Mouse (Mus musculus) forebrain, embryonic 13.5 days (tissue): ENCODE measurements around the gene Trpv4. TPM values are rescaled to one million over a fixed set of nuclear protein-coding genes. Genes with fewer than 3 reads are reported as not detected.

ENCODE experiments used
- ATAC-seq: fragments of 200-750 bp; cut with Nextera tagmentation; 2 replicates; pipeline ENCODE4 v1.8.0; 2017
- H3K27ac ChIP-seq: fragments of 300-500 bp; sonication (generic); 2 replicates; pipeline ENCODE4 v1.5.1; 2015; ENCODE audit warnings: inconsistent platforms, mild to moderate bottlenecking, moderate library complexity
- H3K27me3 ChIP-seq: fragments of 300-500 bp; sonication (generic); 2 replicates; pipeline ENCODE4 v1.6.1; 2015; ENCODE audit warnings: mild to moderate bottlenecking, inconsistent platforms
- H3K36me3 ChIP-seq: fragments of 300-500 bp; sonication (generic); 2 replicates; pipeline ENCODE4 v1.6.1; 2015; ENCODE audit warnings: mild to moderate bottlenecking, inconsistent platforms; ENCODE audit not compliant: poor library complexity, severe bottlenecking
- H3K4me1 ChIP-seq: fragments of 300-500 bp; sonication (generic); 2 replicates; pipeline ENCODE4 v1.6.1; 2015; ENCODE audit warnings: inconsistent platforms
- H3K4me2 ChIP-seq: fragments of 300-500 bp; sonication (generic); 2 replicates; pipeline ENCODE4 v1.6.1; 2015; ENCODE audit warnings: inconsistent platforms, mild to moderate bottlenecking, moderate library complexity
- H3K4me3 ChIP-seq: fragments of 300-500 bp; sonication (generic); 2 replicates; pipeline ENCODE4 v1.5.1; 2015; ENCODE audit warnings: mild to moderate bottlenecking, inconsistent platforms
- H3K9ac ChIP-seq: fragments of 300-500 bp; sonication (generic); 2 replicates; pipeline ENCODE4 v1.6.1; 2015; ENCODE audit warnings: mild to moderate bottlenecking, inconsistent platforms
- H3K9me3 ChIP-seq: fragments of 300-500 bp; sonication (generic); replicated peaks from 2 replicates; pipeline ENCODE4 v1.6.1; 2016; ENCODE audit warnings: inconsistent platforms
- WGBS: fragments of 180-500 bp; shearing (Covaris S2); methylation state at CpG from one replicate; pipeline ENCODE4 v1.1.7; 2015; 5-methylcytosine and 5-hydroxymethylcytosine counted together
- polyA plus RNA-seq: library from polyadenylated mRNA; unstranded; fragments of >200 nt; fragmentation: Nextera tagmentation; extraction: Ambion mirVana; gene quantifications from 2 replicates; pipeline ENCODE4 v1.2.1, GENCODE M21; 2015

The Trpv4 gene
- polyA plus RNA-seq, 1 experiment from 2014 or later: 0.39 TPM

DNA sequence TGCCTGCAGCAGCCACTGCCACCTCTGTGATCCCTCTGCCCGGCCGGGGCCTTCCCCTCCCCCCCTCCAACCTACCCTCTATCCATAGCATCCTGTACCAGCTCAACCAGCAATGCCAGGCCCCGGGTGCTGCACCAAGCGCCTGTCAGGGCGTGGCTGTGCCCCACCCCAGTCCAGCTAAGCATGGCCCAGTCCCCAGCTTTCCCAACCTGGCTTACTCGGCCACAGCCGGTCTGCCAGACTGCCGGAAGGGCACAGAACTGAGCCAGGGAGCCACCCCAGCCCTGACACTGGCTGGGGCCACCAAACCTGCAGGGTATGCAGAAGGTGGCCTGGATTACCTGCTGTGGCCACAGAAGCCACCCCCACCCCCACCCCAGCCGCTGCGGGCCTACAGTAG lies 47.0 kb downstream of the Trpv4 start:
- peaks cover 11% of the 10 kb centered on the region; the same call in 1 of the 2 replicates for H3K36me3 ChIP-seq
- H3K27me3 ChIP-seq: peaks cover 24% of the 10 kb centered on the region
- 92% methylated on average over 9 of the region's 10 CpGs for WGBS
- no peak overlapping the region for H3K4me2 ChIP-seq
- no peak overlapping the region for H3K27ac ChIP-seq
- H3K4me3 ChIP-seq: no peak overlapping the region
- no peaks in the 10 kb centered on the region for H3K9me3 ChIP-seq
- peaks cover 39% of the 10 kb centered on the region for H3K4me1 ChIP-seq
- no peak for ATAC-seq
- no peak overlapping the region for H3K9ac ChIP-seq

DNA sequence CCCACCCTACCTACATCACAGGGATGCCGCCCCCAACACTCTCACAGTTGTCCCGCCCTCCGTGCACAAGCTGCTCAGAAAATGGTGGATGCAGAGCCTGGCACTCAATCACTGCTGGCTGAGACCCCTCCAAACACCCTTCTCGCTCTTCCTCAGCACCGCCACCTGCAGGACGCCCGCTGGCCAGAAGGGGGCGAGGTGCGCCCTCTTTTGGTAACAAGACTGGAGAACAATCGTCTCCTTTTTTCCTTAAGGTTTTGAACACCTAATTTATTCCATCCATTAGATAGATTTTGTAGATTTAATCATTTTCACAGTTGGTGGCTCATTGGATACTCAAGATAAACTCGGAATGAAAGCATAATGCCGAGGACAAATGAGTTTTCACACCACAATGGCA lies 49.7 kb downstream of the Trpv4 start:
- Histone ChIP-seq H3K4me3 (no peak overlapping the region), H3K9ac (0 out of 2 replicates have a peak overlapping the region, but pooled peaks have one; percentile 9), H3K27ac (0 out of 2 replicates have a peak overlapping the region, but pooled peaks have one; percentile 55), H3K4me2 (peak overlapping the region; percentile 32), H3K9me3 (no peaks in the 10 kb centered on the region), H3K36me3 (peaks cover 11% of the 10 kb centered on the region; the same call in 1 of the 2 replicates), H3K4me1 (peaks cover 62% of the 10 kb centered on the region), H3K27me3 (peaks cover 29% of the 10 kb centered on the region)
- ATAC-seq: peak; percentile 34
- WGBS: 1% methylated on average over 12 of the region's 12 CpGs

DNA sequence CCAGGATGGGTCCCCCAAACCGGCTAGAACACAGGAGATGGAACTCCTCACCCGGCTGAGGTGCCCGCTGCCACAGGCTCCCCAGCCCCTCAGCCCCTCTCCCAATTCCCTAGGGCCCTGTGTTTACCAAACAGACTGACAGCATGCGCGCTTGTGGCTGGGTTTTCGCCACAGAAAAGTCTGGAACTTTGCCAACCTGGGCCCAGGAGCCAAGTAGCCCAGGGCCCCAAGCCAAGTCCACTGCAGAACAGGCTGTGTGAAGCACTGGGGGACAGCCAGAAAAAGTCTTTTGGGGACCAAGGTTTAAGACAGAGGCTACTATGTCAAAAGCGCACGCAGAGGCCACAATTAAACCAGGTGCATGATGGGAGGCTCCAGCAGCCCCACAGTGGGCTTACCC lies 50.6 kb downstream of the Trpv4 start:
- Histone ChIP-seq H3K9ac (no peak overlapping the region), H3K36me3 (peaks cover 11% of the 10 kb centered on the region; the same call in 1 of the 2 replicates), H3K4me3 (no peak overlapping the region), H3K27me3 (peaks cover 35% of the 10 kb centered on the region), H3K9me3 (no peaks in the 10 kb centered on the region), H3K4me2 (peak overlapping the region; percentile 32), H3K4me1 (peaks cover 59% of the 10 kb centered on the region), H3K27ac (peak overlapping the region; percentile 55)
- 21% methylated on average over 8 of the region's 8 CpGs for WGBS
- peak; percentile 22 for ATAC-seq

DNA sequence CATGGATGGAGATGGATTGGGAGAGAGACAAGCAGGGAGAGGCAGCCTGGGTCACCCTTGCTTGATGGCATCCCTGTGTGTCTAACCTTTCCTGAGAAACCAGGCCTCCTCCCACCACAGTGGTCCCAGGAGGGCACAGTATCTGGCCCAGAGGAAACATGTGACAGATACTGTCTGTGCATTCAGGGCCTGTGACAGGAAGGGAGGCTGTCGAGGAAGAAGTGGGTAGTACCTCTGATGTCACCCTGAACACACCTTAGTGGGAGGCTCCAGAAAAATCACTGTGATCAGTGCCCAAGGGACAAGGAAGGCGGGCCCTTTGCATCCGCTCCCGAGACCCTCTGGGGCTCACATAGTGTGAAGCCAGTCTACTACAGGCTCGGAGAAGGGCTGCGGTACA lies 52.2 kb downstream of the Trpv4 start:
- Histone ChIP-seq H3K9ac (no peak overlapping the region), H3K9me3 (no peaks in the 10 kb centered on the region), H3K4me2 (no peak overlapping the region), H3K27me3 (peaks cover 33% of the 10 kb centered on the region), H3K36me3 (0 out of 2 replicates have a peak, but pooled peaks cover 3% of the 10 kb centered on the region), H3K27ac (peak overlapping the region; percentile 79), H3K4me1 (peaks cover 68% of the 10 kb centered on the region), H3K4me3 (no peak overlapping the region)
- no peak for ATAC-seq
- 83% methylated on average over 6 of the region's 6 CpGs for whole genome bisulfite sequencing

DNA sequence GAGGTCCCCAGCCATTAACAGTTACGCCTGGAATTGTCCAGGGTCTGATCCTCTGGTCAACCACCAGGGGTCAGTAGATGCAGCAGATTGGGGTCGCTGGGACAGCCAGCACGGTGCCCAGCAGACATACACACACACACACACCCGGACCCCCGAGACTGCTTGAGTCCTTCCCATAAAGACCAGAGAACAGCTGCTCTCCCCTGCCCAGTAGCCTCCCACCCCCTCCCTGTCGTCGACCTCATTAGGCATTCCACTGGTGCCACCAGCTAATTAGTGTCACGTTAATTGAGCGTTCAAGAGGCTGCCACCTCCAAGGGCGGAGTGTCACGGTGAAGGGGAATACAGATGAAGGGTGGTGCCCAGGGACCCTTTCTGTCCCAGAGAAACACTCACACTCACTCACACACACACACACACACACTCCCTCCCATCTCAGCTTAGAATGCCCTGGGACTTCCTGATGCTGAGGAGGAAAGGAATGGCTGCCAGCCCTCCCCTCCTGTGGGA lies 53.4 kb downstream of the Trpv4 start:
- Histone ChIP-seq H3K4me3 (0 out of 2 replicates have a peak overlapping the region, but pooled peaks have one; percentile 1), H3K4me2 (peak overlapping the region; percentile 20), H3K27me3 (peaks cover 23% of the 10 kb centered on the region), H3K27ac (peak overlapping the region; percentile 79), H3K36me3 (no peaks in the 10 kb centered on the region), H3K9ac (peak overlapping the region; percentile 7; the same call in 1 of the 2 replicates), H3K4me1 (peaks cover 68% of the 10 kb centered on the region), H3K9me3 (no peaks in the 10 kb centered on the region)
- ATAC-seq: peak; percentile 77
- WGBS: 7% methylated on average over 11 of the region's 11 CpGs

DNA sequence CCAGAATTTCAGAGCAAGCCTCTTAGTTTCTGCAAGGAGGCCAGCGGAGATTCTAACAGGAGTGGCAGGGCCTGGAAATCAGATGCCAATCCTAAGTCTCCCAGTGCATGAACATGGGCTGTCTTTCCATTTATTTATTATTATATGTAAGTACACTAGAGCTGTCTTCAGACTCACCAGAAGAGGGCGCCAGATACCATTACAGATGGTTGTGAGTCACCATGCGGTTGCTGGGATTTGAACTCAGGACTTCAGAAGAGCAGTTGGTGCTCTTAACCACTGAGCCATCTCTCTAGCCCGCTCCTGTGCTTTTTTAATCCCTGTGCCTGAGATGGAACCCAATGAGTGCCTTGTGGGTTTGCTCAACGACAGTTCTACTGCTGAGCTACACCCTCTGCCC lies 54.2 kb downstream of the Trpv4 start:
- H3K4me3 ChIP-seq: no peak overlapping the region
- no peaks in the 10 kb centered on the region for H3K9me3 ChIP-seq
- H3K9ac ChIP-seq: no peak overlapping the region
- peaks cover 17% of the 10 kb centered on the region for H3K27me3 ChIP-seq
- peak overlapping the region; percentile 20; the same call in 1 of the 2 replicates for H3K4me2 ChIP-seq
- ATAC-seq: no peak
- no peaks in the 10 kb centered on the region for H3K36me3 ChIP-seq
- peak overlapping the region; percentile 66; the same call in 1 of the 2 replicates for H3K27ac ChIP-seq
- H3K4me1 ChIP-seq: peaks cover 68% of the 10 kb centered on the region
- WGBS: 78% methylated on average over 5 of the region's 5 CpGs

DNA sequence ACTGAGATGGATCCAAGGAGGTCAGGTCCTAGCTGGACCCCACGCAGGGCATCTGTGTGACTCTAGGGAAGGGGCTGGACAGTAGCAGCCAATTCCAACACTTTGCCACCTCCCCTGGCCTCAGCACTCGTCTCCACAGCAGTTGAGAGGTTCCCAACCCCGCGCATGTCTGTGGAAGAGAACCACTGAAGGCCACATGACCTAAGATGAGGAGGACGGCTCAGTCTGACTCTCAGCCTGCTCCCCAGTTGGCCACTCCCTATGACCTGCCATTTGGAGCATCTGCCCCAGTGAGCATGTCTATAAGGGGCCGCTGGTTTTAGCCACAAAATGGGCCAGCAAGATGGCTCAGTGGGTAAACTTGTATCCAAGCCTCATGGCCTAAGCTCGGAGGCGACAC lies 56.2 kb downstream of the Trpv4 start:
- WGBS: 83% methylated on average over 8 of the region's 8 CpGs
- no peaks in the 10 kb centered on the region for H3K36me3 ChIP-seq
- no peak for ATAC-seq
- H3K27ac ChIP-seq: no peak overlapping the region
- no peaks in the 10 kb centered on the region for H3K9me3 ChIP-seq
- H3K4me2 ChIP-seq: no peak overlapping the region
- H3K4me1 ChIP-seq: peaks cover 56% of the 10 kb centered on the region
- no peak overlapping the region for H3K4me3 ChIP-seq
- H3K9ac ChIP-seq: no peak overlapping the region
- peaks cover 17% of the 10 kb centered on the region for H3K27me3 ChIP-seq

DNA sequence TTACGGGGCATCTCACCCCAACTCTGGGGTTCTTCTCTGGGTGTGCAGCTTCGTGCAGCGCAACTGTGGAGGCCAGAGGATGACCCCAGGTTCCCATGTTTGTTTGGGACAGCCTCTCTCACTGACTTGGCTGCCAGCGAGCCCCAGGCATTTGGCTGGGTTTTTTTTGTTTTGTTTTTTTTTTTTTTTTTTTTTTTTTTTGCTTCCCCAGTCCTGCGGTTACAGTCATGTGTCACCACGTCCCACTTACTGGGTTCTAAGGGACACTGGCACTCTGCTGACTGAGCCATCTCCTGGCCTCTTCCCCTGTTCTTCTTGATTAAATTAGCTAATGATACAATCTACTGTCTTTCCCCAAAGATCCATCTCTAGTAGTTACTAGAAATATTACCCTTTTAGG lies 60.6 kb downstream of the Trpv4 start:
- H3K9ac ChIP-seq: no peak overlapping the region
- H3K36me3 ChIP-seq: peaks cover 19% of the 10 kb centered on the region
- ATAC-seq: no peak
- 66% methylated on average over 6 of the region's 6 CpGs for WGBS
- no peak overlapping the region for H3K27ac ChIP-seq
- H3K4me1 ChIP-seq: peaks cover 56% of the 10 kb centered on the region
- no peaks in the 10 kb centered on the region for H3K9me3 ChIP-seq
- H3K4me2 ChIP-seq: no peak overlapping the region
- peaks cover 2% of the 10 kb centered on the region for H3K27me3 ChIP-seq
- H3K4me3 ChIP-seq: no peak overlapping the region

DNA sequence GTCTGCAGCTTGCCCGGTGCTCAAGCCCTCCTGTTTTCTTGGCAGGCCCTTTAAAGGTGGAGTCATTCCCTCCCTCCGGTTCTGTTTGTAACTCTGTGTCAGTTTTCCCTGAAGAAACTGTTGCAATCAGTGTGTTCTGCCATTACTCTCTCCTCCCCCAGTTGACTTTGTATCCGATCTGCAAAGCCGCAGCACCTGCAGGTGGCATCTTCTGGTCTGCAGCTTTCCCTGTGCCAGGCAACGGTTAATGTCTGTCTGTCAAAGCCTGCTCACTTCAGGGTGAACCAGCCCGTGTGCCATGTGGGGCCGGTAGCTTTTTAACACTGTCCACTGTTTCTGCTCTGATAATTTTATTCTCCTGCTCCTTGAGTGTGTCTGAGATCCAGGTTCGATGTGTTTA lies 61.0 kb downstream of the Trpv4 start:
- 61% methylated on average over 8 of the region's 8 CpGs for WGBS
- Histone ChIP-seq H3K9me3 (no peaks in the 10 kb centered on the region), H3K9ac (no peak overlapping the region), H3K27me3 (no peaks in the 10 kb centered on the region; the same call in 1 of the 2 replicates), H3K27ac (no peak overlapping the region), H3K4me3 (no peak overlapping the region), H3K36me3 (peaks cover 19% of the 10 kb centered on the region), H3K4me1 (peaks cover 57% of the 10 kb centered on the region), H3K4me2 (no peak overlapping the region)
- ATAC-seq: no peak

DNA sequence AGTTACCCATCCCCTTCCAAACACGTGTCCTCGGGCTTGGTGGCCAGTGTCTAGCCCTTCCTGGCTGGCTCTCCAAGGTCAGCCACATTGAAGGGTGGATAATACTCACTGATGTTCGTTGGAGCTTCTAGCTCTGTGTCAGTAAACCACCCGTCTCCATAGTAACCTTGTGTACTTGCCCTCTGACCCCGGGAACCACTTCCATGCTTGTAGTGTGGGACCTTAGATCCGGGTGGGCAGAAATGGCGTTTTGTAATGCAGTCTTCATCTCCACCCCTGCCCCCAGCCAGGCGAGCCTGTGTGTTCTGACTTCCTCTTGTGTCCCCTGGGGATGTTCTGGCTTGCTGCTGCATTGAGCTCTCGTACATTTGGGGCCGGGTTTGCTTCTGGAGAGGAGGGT lies 61.6 kb downstream of the Trpv4 start:
- H3K36me3 ChIP-seq: peaks cover 19% of the 10 kb centered on the region
- H3K4me2 ChIP-seq: no peak overlapping the region
- no peaks in the 10 kb centered on the region for H3K9me3 ChIP-seq
- H3K9ac ChIP-seq: no peak overlapping the region
- H3K4me3 ChIP-seq: no peak overlapping the region
- H3K27ac ChIP-seq: no peak overlapping the region
- ATAC-seq: no peak
- H3K27me3 ChIP-seq: peaks cover 2% of the 10 kb centered on the region; the same call in 1 of the 2 replicates
- peaks cover 57% of the 10 kb centered on the region for H3K4me1 ChIP-seq
- 44% methylated on average over 10 of the region's 10 CpGs for WGBS

DNA sequence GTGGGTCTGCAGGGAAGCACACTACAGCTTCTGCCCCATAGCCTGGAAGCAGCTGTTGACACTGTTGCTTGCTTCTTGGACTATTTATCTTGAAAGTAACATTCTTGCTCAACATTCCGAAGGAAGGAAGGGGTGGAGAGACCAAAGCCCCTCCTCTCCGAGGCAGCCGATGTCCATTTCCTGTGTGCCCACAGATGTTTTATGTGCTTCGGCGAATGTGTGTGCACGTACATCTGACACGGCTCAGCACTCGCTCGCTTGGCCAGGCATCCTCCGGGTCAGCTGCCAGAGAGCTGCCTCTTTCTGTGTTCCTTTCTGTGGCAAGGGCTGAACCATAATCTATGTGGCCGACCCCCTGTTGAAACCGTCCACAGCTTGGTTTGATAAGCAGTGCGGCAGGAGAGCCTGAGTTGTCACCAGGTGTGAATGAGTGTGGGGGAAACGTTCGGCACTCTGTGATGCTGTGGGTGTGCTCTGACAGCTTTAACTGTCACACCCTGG lies 63.4 kb downstream of the Trpv4 start:
- H3K36me3 ChIP-seq: peaks cover 19% of the 10 kb centered on the region
- no peak overlapping the region for H3K27ac ChIP-seq
- no peak overlapping the region for H3K4me3 ChIP-seq
- no peak for ATAC-seq
- H3K27me3 ChIP-seq: peaks cover 2% of the 10 kb centered on the region; the same call in 1 of the 2 replicates
- WGBS: 85% methylated on average over 15 of the region's 15 CpGs
- H3K9ac ChIP-seq: no peak overlapping the region
- peaks cover 74% of the 10 kb centered on the region for H3K4me1 ChIP-seq
- no peak overlapping the region for H3K4me2 ChIP-seq
- no peaks in the 10 kb centered on the region for H3K9me3 ChIP-seq

DNA sequence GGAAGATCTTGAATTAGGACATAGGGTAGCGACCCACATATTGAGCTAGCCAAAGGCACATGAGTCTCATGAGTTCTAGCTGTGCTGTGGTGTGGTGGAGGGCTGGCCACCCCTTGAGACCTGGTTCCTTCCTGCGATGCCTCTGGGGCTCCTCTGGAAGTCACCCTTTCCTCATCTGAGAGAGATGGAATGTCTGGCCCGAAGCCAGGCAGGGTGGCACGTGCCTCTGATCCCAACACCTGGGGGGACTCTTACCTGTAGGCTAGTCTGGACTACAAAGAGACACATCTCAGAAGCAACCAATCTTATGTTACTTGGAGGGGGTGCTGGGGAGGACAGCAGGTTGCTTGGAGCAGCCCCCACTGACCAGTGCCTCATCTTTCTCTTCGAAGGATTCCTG lies 64.3 kb downstream of the Trpv4 start:
- Histone ChIP-seq H3K27me3 (peaks cover 2% of the 10 kb centered on the region; the same call in 1 of the 2 replicates), H3K9me3 (no peaks in the 10 kb centered on the region), H3K4me1 (peaks cover 74% of the 10 kb centered on the region), H3K4me2 (0 out of 2 replicates have a peak overlapping the region, but pooled peaks have one; percentile 43), H3K9ac (no peak overlapping the region), H3K36me3 (peaks cover 19% of the 10 kb centered on the region), H3K27ac (peak overlapping the region; percentile 73), H3K4me3 (no peak overlapping the region)
- WGBS: 83% methylated on average over 5 of the region's 5 CpGs
- no peak for ATAC-seq
